In genomic region chr5:118090837-118091236, GRCm38 (mm10) we compare ENCODE assay signal across 9 mouse cellular contexts.
DNase-seq lines count a peak whose midpoint lies in the region; ATAC-seq and TF ChIP-seq lines count a peak whose summit lies in the region.
"Had no signal": no experiment of that assay in that cellular context is flagged by ENCODE, and none has a peak within 500 bp of the region (broad histone marks: within the 10 kb centered on the region; RNA-seq: fewer than 3 reads in every experiment).

No protein-coding gene starts in this region.

- no peak overlapping the region for H3K4me2 ChIP-seq in kidney, embryonic 16.5 days (replicated peaks; ENCODE audit: low read depth, low read length)
- H3K4me2 ChIP-seq: lung, embryonic 15.5 days had no signal

- no peak overlapping the region for H3K4me3 ChIP-seq in kidney, embryonic 16.5 days (ENCODE audit: low read length)
- H3K4me3 ChIP-seq in G1E (ENCODE audit: low read depth, low read length): no peak overlapping the region
- H3K4me3 ChIP-seq in small intestine, adult 2 months (ENCODE audit: low read depth, low read length): no peak overlapping the region
- H3K4me3 ChIP-seq: erythroblast, embryonic 14.5 days; lung, embryonic 15.5 days had no signal

- peaks cover 54% of the 10 kb centered on the region for H3K36me3 ChIP-seq in kidney, embryonic 16.5 days (ENCODE audit: insufficient read depth, low read length)
- H3K36me3 ChIP-seq in G1E (replicated peaks): peaks cover 97% of the 10 kb centered on the region
- H3K36me3 ChIP-seq in small intestine, adult 2 months (ENCODE audit: control insufficient read depth, insufficient read depth, low read length): peaks cover 24% of the 10 kb centered on the region

- no peak overlapping the region for H3K27ac ChIP-seq in kidney, embryonic 16.5 days (ENCODE audit: low read length)
- no peak overlapping the region for H3K27ac ChIP-seq in small intestine, adult 2 months (ENCODE audit: insufficient read depth, low read depth, low read length)
- H3K27ac ChIP-seq: lung, embryonic 15.5 days had no signal

- no peaks in the 10 kb centered on the region for H3K27me3 ChIP-seq in kidney, embryonic 16.5 days (ENCODE audit: insufficient read depth, low read length)
- H3K27me3 ChIP-seq in G1E (ENCODE audit: insufficient read depth, low read length): no peaks in the 10 kb centered on the region
- H3K27me3 ChIP-seq in small intestine, adult 2 months (ENCODE audit: control insufficient read depth, insufficient read depth, low read length): no peaks in the 10 kb centered on the region
- H3K27me3 ChIP-seq: lung, embryonic 15.5 days had no signal

- H3K9me3 ChIP-seq in kidney, embryonic 16.5 days (ENCODE audit: low read length): no peaks in the 10 kb centered on the region
- no peaks in the 10 kb centered on the region for H3K9me3 ChIP-seq in G1E (replicated peaks)
- H3K9me3 ChIP-seq: lung, embryonic 15.5 days had no signal

- ATAC-seq in kidney, embryonic 16.5 days (ENCODE audit: low FRiP score, low TSS enrichment): no peak
- no peak; the same call in 1 of the 2 replicates for ATAC-seq in G1E (ENCODE audit: extremely low read depth, insufficient number of reproducible peaks, low FRiP score, poor library complexity, severe bottlenecking)
- no peak for ATAC-seq in monocyte, adult 5-6 weeks (replicated peaks; ENCODE audit: insufficient number of reproducible peaks, low FRiP score, low TSS enrichment, poor library complexity, severe bottlenecking)

- WGBS in kidney, embryonic 16.5 days: 96% methylated on average over 2 of the region's 2 CpGs
- WGBS in small intestine, adult 2 months: 91% methylated on average over 2 of the region's 2 CpGs

- no peak for TF ChIP-seq POLR2A in small intestine, adult 2 months (IDR thresholded peaks at IDR 0.05; ENCODE audit: low read depth, low read length)

- peak; percentile 42 for DNase-seq in kidney, adult 9 months
- no peak for DNase-seq in G1E (ENCODE audit: low spot score)
- peak; percentile 24 for DNase-seq in c-Kit-positive CD71-negative TER-119-negative erythroid progenitor cells, embryonic 14.5 days (ENCODE audit: low read depth)
- DNase-seq in frontal cortex, postnatal 36 days (ENCODE audit: low spot score in 2 of 2): no peak

- H3K4me1 ChIP-seq in kidney, embryonic 16.5 days (ENCODE audit: insufficient read depth, low read length): peaks cover 7% of the 10 kb centered on the region
- H3K4me1 ChIP-seq in G1E (ENCODE audit: insufficient read depth, low read depth, low read length): peaks cover 3% of the 10 kb centered on the region; the same call in 1 of the 2 replicates
- no peaks in the 10 kb centered on the region; the same call in 1 of the 2 replicates for H3K4me1 ChIP-seq in small intestine, adult 2 months (ENCODE audit: control insufficient read depth, insufficient read depth, insufficient read length, low read length)
- H3K4me1 ChIP-seq: lung, embryonic 15.5 days had no signal

- H3K9ac ChIP-seq in kidney, embryonic 16.5 days (replicated peaks; ENCODE audit: low read length): no peak overlapping the region
- H3K9ac ChIP-seq: lung, embryonic 15.5 days had no signal

- peak; percentile 52; the same call in 1 of the 2 replicates for TF ChIP-seq CTCF in G1E (IDR thresholded peaks at IDR 0.05; ENCODE audit: low read depth, low read length)
- TF ChIP-seq CTCF in small intestine, adult 2 months (IDR thresholded peaks at IDR 0.05; ENCODE audit: extremely low read depth, insufficient read length, insufficient replicate concordance, low read depth, low read length): peak; percentile 53; the same call in 1 of the 2 replicates

Comparison
In these comparisons a context has a peak if more than half of its experiments do, and no peak if none do; other contexts are left out.
1. DNase-seq: peak in kidney, adult 9 months (single experiment) and c-Kit-positive CD71-negative TER-119-negative erythroid progenitor cells, embryonic 14.5 days (single experiment); none in G1E (single experiment) and frontal cortex, postnatal 36 days (0 of 2).